Mouse (Mus musculus): ENCODE results near the gene Inpp5e. TPM values are rescaled to one million over a fixed set of nuclear protein-coding genes. Genes with fewer than 3 reads are reported as not detected.

The Inpp5e gene
- polyA plus RNA-seq, 1 experiment from 2014 or later, result 24.0 TPM

Other genes starting within 250 kb of the Inpp5e start
- not detected in 2 replicates for gene Lhx3, start 200.9 kb downstream of the Inpp5e start, polyA plus RNA-seq (2014; fragmentation: Nextera tagmentation; extraction: Ambion mirVana)
- 17.5 and 18.8 TPM in 2 replicates for gene Qsox2, start 171.7 kb downstream of the Inpp5e start, polyA plus RNA-seq (2014; fragmentation: Nextera tagmentation; extraction: Ambion mirVana)
- 0.58 and 1.1 TPM in 2 replicates for gene Ccdc187, start 114.6 kb downstream of the Inpp5e start, polyA plus RNA-seq (2014; fragmentation: Nextera tagmentation; extraction: Ambion mirVana)
- 24.0 and 24.1 TPM in 2 replicates for gene Gpsm1, start 93.7 kb downstream of the Inpp5e start, polyA plus RNA-seq (2014; fragmentation: Nextera tagmentation; extraction: Ambion mirVana)
- 25.6 and 27.6 TPM in 2 replicates for gene Dnlz, start 57.1 kb downstream of the Inpp5e start, polyA plus RNA-seq (2014; fragmentation: Nextera tagmentation; extraction: Ambion mirVana)
- gene Card9, start 48.3 kb downstream of the Inpp5e start, polyA plus RNA-seq (2014; fragmentation: Nextera tagmentation; extraction: Ambion mirVana), result 0.51 and 0.88 TPM in 2 replicates
- 29.4 and 32.2 TPM in 2 replicates for gene Snapc4, start 28.6 kb downstream of the Inpp5e start, polyA plus RNA-seq (2014; fragmentation: Nextera tagmentation; extraction: Ambion mirVana)
- 102 and 117 TPM in 2 replicates for gene Entr1, start 19.9 kb downstream of the Inpp5e start, polyA plus RNA-seq (2014; fragmentation: Nextera tagmentation; extraction: Ambion mirVana)
- 83.2 and 86.5 TPM in 2 replicates for gene Pmpca, start 19.9 kb downstream of the Inpp5e start, polyA plus RNA-seq (2014; fragmentation: Nextera tagmentation; extraction: Ambion mirVana)
- gene Sec16a, start 36.0 kb upstream of the Inpp5e start, polyA plus RNA-seq (2014; fragmentation: Nextera tagmentation; extraction: Ambion mirVana), result 33.4 and 37.7 TPM in 2 replicates
- gene Notch1, start 107.5 kb upstream of the Inpp5e start, polyA plus RNA-seq (2014; fragmentation: Nextera tagmentation; extraction: Ambion mirVana), result 29.5 and 31.7 TPM in 2 replicates
- gene Egfl7, start 170.8 kb upstream of the Inpp5e start, polyA plus RNA-seq (2014; fragmentation: Nextera tagmentation; extraction: Ambion mirVana), result 113 and 120 TPM in 2 replicates
- not detected in 2 replicates for gene Gm20532, start 177.4 kb upstream of the Inpp5e start, polyA plus RNA-seq (2014; fragmentation: Nextera tagmentation; extraction: Ambion mirVana)
- gene Agpat2, start 195.2 kb upstream of the Inpp5e start, polyA plus RNA-seq (2014; fragmentation: Nextera tagmentation; extraction: Ambion mirVana), result 43.7 and 44.8 TPM in 2 replicates
- gene Fam69b, start 219.3 kb upstream of the Inpp5e start, polyA plus RNA-seq (2014; fragmentation: Nextera tagmentation; extraction: Ambion mirVana), result 37.7 and 38.5 TPM in 2 replicates

All from stomach, embryonic 14.5 days (tissue).